Mouse (Mus musculus) left cerebral cortex, adult 2 months (tissue): ENCODE results near the gene Olfr965. TPM values are rescaled to one million over a fixed set of nuclear protein-coding genes. Genes with fewer than 3 reads are reported as not detected.
"Not testable (repeated sequence)": the region's sequence is repeated elsewhere in the genome, so short reads cannot be mapped to it uniquely, and the experiment has no call there.

Experiments used
- DNase-seq, 2 experiments: peaks; one replicate each; pipeline ENCODE4 v3.0.0; 2021 to 2022; ENCODE audit warnings: low spot score in 2 of 2, mixed read lengths in 1 of 2; ENCODE audit errors: extremely low spot score in 1 of 2
- H3K27ac ChIP-seq: fragments of 200-600 bp; 2 replicates; pipeline ENCODE4 v1.8.1; 2022
- H3K4me3 ChIP-seq: fragments of 200-600 bp; 2 replicates; pipeline ENCODE4 v1.8.1; 2022
- CTCF ChIP-seq: fragments of 200-600 bp; IDR thresholded peaks from 2 replicates; pipeline ENCODE4 v1.8.1; 2022; ENCODE audit warnings: antibody characterized with exemption, mild to moderate bottlenecking, moderate library complexity
- intact Hi-C: fragments of 180-260 bp; cut with DNase I; formaldehyde crosslinking; loops from one replicate; pipeline ENCODE4 v1.15.1; 2025
- long read RNA-seq, 2 experiments: library from polyadenylated mRNA; stranded (forward); transcript quantifications; one replicate each; pipeline ENCODE4 v2.0.0; 2021; ENCODE audit warnings: borderline mapping rate in 2 of 2
- total RNA-seq, 2 experiments: library from RNA; stranded (reverse); gene quantifications; 2 replicates each; pipeline ENCODE4 v1.2.3; 2021

The Olfr965 gene
- not detected for total RNA-seq
- long read RNA-seq, experiment 1: 0 reads
- long read RNA-seq, experiment 2: 0 reads

DNA sequence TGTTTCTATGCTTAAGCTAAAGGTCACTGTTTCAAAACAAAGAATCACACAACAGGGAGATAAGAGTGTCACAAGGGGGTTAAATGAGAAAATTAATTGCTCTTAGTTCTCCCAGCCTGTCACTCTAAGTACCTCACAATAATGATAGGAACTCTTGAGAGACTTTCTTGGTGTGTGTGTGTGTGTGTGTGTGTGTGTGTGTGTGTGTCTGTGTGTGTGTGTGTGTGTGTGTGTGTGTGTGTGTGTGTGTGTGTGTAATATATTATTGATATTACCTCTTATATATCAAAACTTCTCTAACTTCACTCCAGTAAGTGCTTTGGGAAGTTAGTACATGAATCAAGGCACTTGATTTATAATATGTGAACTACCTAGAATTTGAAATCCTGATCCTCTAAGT lies at the start of gene Olfr965:
Gene Olfr965 (plus strand): TSS at position 301 of the 400 bp plus-strand sequence.
- no peak for TF ChIP-seq CTCF
- intact Hi-C loops: no loop called here
- no peak within 1 kb of the TSS for H3K27ac ChIP-seq
- no peak within 1 kb of the TSS for H3K4me3 ChIP-seq
- DNase-seq: no peak

DNA sequence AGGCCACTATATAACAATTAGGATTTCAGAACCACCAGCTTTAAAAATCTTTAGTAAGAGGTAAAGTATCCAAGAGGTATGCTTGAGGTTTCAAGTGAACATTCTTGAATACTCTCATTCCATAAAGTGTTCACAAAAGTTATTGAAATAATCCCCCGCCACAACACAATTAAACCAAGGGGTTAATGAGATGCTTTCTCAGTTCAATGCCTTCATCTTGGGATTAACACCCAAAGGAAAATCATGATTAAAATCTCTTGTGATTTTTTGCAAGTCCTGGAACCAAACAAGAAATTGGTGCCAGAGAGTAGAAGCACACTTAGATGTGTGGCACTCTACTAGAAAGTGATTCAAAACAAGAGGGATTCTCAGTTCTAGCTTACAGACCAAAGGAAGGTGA lies 44.2 kb upstream of the Olfr965 start, which contains the start of gene Olfr963:
Gene Olfr963 (plus strand): TSS at position 301 of the 400 bp plus-strand sequence.
- intact Hi-C loops: no loop called here
- no peak within 1 kb of the TSS for H3K27ac ChIP-seq
- no peak for TF ChIP-seq CTCF
- no peak within 1 kb of the TSS for H3K4me3 ChIP-seq
- DNase-seq: no peak

DNA sequence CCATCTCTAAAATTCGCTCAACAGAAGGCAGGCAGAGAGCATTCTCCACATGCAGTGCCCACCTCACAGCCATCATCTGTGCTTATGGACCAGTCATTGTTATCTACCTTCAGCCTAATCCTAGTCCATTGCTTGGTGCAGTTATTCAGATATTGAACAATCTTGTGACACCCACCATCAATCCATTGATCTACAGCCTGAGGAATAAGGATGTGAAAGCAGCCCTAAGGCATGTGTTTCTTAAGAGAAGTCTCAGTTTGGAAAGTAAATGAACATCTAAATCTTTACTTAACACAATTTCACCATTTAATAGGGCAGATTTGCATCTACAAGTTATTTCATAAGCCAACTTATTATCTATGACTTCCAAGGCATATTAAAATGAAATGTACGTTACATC lies 41.4 kb upstream of the Olfr965 start:
- TF ChIP-seq CTCF: no peak
- H3K27ac ChIP-seq: no peak overlapping the region
- intact Hi-C loops: no loop called here
- no peak overlapping the region for H3K4me3 ChIP-seq
- no peak for DNase-seq

DNA sequence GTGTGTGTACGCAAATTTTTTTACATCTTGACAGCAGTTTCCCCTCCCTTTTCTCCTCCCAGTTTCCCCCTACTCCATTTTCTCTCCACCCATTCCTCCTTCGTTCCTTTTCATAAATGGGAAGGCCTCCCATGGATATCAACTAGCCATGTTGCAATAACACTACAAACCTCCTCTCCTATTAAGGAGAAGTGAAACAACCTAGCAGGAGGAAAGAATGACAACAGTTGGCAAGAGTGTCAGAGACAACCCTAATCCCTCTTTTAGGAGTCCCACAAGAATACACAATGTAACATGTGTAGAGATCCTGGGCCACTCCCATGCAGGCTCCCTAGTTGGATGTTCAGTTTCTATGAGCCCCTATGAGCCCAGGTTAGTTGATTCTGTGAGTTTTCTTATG lies 36.3 kb upstream of the Olfr965 start:
- DNase-seq: no peak
- H3K4me3 ChIP-seq: no peak overlapping the region
- intact Hi-C loops: no loop called here
- no peak for TF ChIP-seq CTCF
- H3K27ac ChIP-seq: no peak overlapping the region

DNA sequence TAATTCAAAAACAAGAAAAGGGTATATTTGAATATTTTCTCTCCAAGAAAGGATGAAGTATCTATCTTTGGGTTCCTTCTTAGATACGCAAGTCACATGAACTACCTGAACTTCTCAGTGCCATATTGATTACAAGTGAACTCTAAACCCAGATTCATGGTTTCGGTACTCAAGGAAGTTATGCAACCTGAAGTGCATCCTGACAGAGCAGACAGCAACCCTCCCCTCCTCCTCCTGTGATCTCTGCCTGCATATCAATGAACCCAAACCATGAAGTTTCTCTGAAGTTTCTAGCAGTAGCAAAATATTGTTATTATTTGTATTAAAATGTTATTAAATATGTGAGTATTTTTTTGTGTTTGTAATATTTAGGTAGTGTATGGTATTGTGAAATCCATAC lies 32.6 kb upstream of the Olfr965 start:
- intact Hi-C loops: no loop called here

DNA sequence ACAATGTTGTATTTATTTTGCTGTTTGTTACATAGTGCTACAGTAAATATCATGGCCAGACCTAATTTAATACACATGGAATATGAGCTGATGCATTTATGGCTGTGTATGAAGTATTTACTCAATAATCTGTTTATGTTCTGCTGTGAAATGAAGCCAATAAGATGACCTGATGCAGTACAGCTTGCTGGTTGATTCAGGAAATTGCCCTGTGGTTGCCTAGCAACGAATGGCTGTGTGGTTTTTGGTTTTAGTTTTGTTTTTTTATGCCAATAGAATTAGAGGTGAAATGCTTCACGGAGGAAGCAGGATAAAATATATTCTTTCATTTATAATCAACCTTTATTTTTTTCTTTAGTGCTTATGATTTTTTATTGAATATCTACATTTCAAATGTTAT lies 31.9 kb upstream of the Olfr965 start:
- H3K27ac ChIP-seq: no peak overlapping the region
- DNase-seq: no peak
- intact Hi-C loops: no loop called here
- H3K4me3 ChIP-seq: no peak overlapping the region
- TF ChIP-seq CTCF: no peak

More for the DNA sequence above, 32.6 kb upstream of the Olfr965 start:
- Histone ChIP-seq H3K27ac (no peak overlapping the region), H3K4me3 (no peak overlapping the region)
- TF ChIP-seq CTCF: no peak
- DNase-seq: no peak

DNA sequence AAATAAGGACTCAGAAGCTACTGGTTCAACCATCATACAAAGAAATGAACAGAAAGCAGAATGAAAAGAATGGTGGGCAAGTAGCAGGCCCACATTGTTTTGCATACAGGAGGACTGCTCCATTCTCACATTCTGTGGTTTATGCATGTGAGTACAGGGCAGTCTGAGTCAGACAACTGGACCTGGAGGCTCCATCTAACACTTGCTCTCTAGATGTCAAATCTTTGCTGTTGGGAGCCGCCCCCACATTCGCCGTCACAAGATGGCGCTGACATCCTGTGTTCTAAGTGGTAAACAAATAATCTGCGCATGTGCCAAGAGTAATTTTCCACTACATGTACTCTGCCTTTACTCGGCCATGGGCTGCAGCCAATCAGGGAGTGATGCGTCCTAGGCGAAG lies 10.0 kb upstream of the Olfr965 start:
- H3K4me3 ChIP-seq, H3K27ac ChIP-seq, DNase-seq, intact Hi-C loops: not testable (repeated sequence)

DNA sequence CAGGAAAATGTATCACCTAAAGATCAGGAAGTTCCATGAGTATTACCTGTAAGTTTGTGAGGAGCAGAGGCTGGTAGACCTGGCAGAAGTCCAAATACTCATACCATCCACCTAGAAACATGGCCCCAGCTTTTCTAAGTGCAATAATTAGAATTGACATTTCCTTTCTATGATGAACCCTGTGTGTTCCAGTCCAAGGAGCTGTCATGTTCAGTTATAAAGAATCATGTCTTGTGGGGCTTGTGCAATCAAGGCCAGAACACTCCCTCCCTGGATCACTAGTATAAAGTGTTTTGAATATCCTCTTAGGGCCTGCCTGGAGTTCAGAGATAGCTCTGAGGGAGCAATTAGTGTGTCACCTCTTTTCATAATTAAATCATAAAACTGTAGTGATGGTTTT lies 4.1 kb upstream of the Olfr965 start, which contains the start of gene Olfr149:
Gene Olfr149 (minus strand): TSS at position 101 of the 400 bp plus-strand sequence.
- intact Hi-C loops: no loop called here
- no peak for TF ChIP-seq CTCF
- Histone ChIP-seq H3K4me3 (no peak within 1 kb of the TSS), H3K27ac (no peak within 1 kb of the TSS)
- no peak for DNase-seq

DNA sequence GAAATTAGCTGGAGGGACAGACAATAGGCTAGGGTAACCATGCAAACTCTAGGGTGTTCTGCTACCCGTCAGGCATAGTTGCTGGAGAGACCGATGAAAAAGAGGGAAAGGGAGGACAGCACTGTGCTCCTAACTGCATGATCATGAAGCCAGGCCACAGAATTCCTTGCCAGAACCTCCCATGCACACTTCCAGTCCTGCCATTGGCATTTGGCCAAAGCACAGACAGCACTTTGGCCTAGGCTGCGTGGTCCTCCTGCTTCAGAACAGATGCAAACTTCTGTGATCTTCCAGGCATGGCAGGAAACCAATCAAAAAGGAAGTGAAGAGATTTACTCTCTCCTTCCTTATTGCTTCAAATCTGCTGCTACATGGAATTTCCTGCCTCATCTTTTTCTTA lies 2.2 kb upstream of the Olfr965 start:
- H3K27ac ChIP-seq: no peak overlapping the region
- intact Hi-C loops: no loop called here
- no peak overlapping the region for H3K4me3 ChIP-seq
- DNase-seq: no peak
- no peak for TF ChIP-seq CTCF

DNA sequence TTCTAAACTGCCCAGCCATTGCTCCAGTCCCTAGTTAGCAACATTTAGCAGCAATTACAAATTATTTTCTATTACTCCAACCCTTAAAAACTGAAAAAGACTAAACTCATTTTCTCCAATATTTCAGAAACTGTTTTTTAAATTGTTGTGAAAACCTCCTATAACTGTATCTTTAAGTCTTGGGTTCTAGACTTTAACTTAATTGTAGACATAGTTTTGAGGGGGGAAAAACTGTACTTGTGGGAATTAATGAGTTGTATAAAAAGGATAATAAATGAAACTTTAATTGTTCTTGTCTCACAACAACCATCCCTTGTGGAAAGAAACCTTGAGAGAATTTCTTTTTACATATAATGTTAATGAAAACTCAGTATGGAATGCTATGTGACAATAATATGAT lies 19.5 kb downstream of the Olfr965 start, which contains the start of gene Olfr150:
Gene Olfr150 (plus strand): TSS at position 301 of the 400 bp plus-strand sequence.
- DNase-seq: no peak
- Histone ChIP-seq H3K4me3 (no peak within 1 kb of the TSS), H3K27ac (no peak within 1 kb of the TSS)
- no peak for TF ChIP-seq CTCF
- intact Hi-C loops: no loop called here

DNA sequence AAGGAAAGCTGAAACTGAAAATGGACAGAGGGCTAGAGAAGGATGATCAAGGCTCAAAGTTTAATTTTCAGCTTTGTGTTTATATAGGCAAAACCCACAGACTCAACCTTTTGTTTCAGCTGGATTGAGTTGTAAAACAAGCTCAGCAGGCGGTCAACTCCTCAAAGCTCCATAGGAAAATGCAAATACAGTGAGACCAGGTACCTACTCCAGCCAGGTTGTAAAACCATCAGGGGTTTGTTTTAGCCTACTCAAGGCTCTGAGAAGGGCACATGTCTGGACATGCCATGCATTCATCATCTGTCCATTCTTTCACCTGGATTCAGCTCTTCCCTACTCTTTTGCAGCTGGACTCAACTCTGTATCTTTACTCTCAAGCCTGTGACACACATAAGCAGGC lies 29.6 kb downstream of the Olfr965 start:
- no peak overlapping the region for H3K27ac ChIP-seq
- TF ChIP-seq CTCF: no peak
- intact Hi-C loops: no loop called here
- no peak overlapping the region for H3K4me3 ChIP-seq
- no peak for DNase-seq

DNA sequence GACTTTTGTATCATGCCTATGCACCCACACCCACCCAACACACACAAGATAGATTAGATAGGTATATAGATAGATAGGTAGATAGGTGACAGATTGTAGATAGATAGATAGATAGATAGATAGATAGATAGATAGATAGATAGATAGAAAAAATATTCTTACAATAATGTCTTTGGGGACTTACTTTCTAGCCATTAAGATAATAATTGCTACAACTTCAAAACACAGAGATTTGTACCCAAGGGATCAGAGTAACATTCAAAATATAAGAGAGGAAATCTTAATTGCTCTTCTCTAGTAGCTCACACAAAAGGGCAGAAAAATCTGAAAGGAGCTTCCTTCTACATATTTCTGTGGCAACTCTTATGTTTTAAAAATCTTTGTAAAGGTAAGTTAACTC lies 34.8 kb downstream of the Olfr965 start, which contains the start of gene Olfr967:
Gene Olfr967 (plus strand): TSS at position 301 of the 400 bp plus-strand sequence.
- DNase-seq: no peak
- TF ChIP-seq CTCF: no peak
- Histone ChIP-seq H3K27ac (peak within 1 kb of the TSS; percentile 12; the same call in 1 of the 2 replicates), H3K4me3 (no peak within 1 kb of the TSS)
- intact Hi-C loops: no loop called here

DNA sequence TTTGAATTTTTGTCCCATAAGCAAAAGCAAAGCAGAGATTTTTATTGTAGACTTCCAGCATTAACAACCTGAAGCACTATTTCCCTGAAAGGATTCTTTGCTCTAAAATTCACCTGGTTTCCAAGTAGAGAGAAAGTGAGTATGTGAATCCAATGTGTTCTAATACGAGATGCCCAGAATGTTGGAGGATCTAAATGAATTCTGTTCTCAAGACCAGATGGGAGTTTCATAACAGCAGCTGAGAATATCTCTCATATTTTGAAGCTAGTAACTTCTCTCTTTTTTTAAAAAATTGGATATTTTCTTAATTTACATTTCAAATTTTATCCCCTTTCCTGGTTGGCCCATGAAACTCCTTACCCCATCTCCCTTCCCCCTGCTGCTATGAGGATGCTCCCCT lies 35.3 kb downstream of the Olfr965 start:
- TF ChIP-seq CTCF: no peak
- H3K27ac ChIP-seq: no peak overlapping the region; the same call in 1 of the 2 replicates
- no peak for DNase-seq
- intact Hi-C loops: no loop called here
- no peak overlapping the region for H3K4me3 ChIP-seq

Other genes with a start within 250 kb of the Olfr965 start
- gene Olfr955, start 239.4 kb upstream of the Olfr965 start, total RNA-seq: not detected
- not detected for gene Olfr44, start 217.4 kb upstream of the Olfr965 start, total RNA-seq
- not detected for gene Olfr957, start 195.5 kb upstream of the Olfr965 start, total RNA-seq
- gene Olfr958, start 157.3 kb upstream of the Olfr965 start, total RNA-seq: not detected
- gene Olfr959, start 135.8 kb upstream of the Olfr965 start, total RNA-seq: not detected
- 1 to 10 TPM; 4.5 to 9.2 TPM for gene AW551984, start 107.0 kb upstream of the Olfr965 start, total RNA-seq
- gene Olfr148, start 100.7 kb upstream of the Olfr965 start, total RNA-seq: not detected
- gene Olfr960, start 90.0 kb upstream of the Olfr965 start, total RNA-seq: not detected
- not detected for gene Olfr961, start 66.3 kb upstream of the Olfr965 start, total RNA-seq
- gene Olfr963, start 44.1 kb upstream of the Olfr965 start, total RNA-seq: not detected
- gene Olfr149, start 4.2 kb upstream of the Olfr965 start, total RNA-seq: not detected
- gene Olfr150, start 19.6 kb downstream of the Olfr965 start, total RNA-seq: not detected
- not detected for gene Olfr967, start 34.9 kb downstream of the Olfr965 start, total RNA-seq
- gene Olfr968, start 71.9 kb downstream of the Olfr965 start, total RNA-seq: not detected
- not detected for gene Olfr969, start 79.6 kb downstream of the Olfr965 start, total RNA-seq
- gene Olfr970, start 97.5 kb downstream of the Olfr965 start, total RNA-seq: not detected
- gene Olfr971, start 125.5 kb downstream of the Olfr965 start, total RNA-seq: not detected
- gene Olfr972, start 155.1 kb downstream of the Olfr965 start, total RNA-seq: not detected
- gene Olfr229, start 196.0 kb downstream of the Olfr965 start, total RNA-seq: not detected
- not detected for gene Olfr974, start 226.1 kb downstream of the Olfr965 start, total RNA-seq
- gene Olfr975, start 240.7 kb downstream of the Olfr965 start, total RNA-seq: not detected
- not detected for gene Olfr976, start 249.8 kb downstream of the Olfr965 start, total RNA-seq